Mouse (Mus musculus) cerebellum, adult 9-11 months (tissue): ENCODE data around the gene Ppp1r1c.

Experiments used
- DNase-seq: peaks from one replicate; pipeline ENCODE4 v3.0.0; 2022

Ppp1r1c gene

GRCm38 (mm10) chr2:79707575-79707974 is at the start of gene Ppp1r1c:
TSS of gene Ppp1r1c (plus strand) at chr2:79707780.
- DNase-seq = no peak

DNA sequence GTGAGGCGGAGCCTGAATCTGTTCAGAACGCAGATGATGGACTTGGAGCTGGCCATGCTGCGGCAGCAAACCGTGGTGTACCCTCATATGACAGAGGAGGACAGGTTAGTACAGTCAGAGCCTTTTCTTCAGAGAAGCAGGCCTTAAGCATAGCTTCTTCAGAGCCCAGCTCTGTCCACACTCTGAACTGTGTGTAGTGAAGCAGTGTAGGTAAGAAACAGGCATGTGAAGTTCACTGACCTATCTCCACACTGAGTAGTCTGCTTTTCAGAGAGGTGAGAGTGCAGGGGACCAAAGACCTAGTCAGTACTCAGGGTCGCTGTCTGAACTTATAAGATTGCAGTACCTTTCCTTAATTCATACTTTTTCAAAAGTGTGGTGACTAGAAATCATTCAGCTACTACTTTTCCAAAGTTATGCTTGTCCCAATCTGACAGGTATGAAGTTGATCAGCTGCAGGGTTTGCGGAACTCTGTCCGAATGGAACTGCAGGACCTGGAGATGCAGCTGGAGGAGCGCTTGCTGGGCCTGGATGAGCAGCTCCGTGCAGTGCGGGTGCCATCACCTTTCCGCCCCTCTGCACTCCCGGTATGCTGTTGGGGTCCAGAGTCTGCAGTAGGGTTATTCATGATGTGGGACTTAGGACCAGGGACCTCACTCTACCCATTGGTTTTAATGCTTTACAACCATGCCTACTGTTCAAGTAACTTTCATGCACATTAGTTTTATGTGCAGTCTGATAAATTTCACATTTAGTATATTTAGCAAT is 47.0 kb upstream of the Ppp1r1c start:
- no peak for DNase-seq

- DNase-seq = no peak
Measured at GRCm38 (mm10) chr2:79661486-79662104, 46.0 kb upstream of the Ppp1r1c start.

GRCm38 (mm10) chr2:79664532-79665286 is 42.9 kb upstream of the Ppp1r1c start:
- no peak for DNase-seq

DNA sequence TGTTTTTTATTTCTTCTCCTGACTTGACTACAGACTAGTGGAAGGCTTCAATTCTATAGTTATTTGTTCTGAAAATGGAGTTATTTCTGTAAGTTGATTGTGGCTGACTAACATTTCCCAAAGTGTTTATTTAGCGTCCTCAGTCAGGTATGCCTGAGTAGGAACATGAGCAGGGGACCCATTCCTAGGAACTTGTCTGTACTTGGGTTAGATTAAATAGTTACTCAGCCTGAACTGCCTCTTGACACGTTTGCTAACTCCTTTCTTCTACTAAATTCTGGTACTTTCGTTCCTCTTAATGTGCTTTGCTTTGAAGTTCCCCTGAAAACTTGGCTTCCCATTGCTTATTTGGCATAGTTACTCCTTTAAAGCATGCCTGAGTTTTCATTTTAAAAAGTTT is 42.1 kb upstream of the Ppp1r1c start:
- DNase-seq = no peak

DNA sequence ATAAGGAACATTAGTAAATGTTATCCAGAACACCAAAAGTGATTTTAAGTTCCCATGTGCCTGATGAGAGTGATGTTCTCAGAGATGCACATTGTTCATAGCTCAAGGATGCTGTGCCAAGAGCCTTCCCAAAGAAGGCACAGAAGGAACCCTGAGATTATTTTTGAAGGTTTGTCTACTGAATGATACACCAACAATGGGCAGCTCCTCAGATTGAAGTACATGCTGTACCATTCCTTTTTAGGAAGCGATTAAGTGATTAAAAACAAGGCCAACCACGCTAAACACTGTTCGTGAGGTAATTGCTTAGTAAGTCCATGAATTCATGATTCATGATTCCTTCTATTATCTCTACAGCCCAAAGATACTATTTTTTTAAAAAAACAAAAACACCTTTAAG is 32.3 kb upstream of the Ppp1r1c start:
- DNase-seq = no peak

DNA sequence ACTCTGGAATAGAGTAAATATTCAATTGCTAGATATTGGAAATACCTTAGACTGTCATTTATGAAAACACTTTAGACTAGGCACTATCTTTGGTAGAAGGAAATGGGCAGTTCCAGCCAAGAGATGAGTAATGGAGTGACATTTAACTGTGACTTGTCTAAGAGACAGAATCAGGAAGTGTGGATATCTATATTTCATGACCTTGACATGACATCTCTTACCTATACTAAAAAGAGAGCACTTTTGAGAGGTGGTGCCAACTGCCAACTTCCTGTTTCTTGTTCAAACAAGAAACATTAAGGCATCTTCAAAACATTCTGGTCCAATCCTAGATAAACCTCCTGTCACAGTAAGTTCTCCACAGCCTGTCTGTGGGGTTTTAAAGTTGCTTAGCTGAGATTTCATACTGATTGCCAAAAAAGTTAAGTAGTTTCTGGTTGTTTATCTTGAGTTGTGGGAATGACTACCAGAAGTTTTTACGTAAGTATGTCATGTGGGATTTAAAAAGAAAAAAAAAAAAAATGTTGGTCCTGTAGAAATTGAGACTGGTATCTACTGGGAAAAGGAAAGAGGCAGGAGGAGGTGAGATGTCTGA is 29.8 kb upstream of the Ppp1r1c start:
- no peak for DNase-seq

- DNase-seq = no peak
Measured at GRCm38 (mm10) chr2:79681672-79682071, 25.9 kb upstream of the Ppp1r1c start.

- no peak for DNase-seq
Measured at GRCm38 (mm10) chr2:79683258-79683657, 24.3 kb upstream of the Ppp1r1c start.

GRCm38 (mm10) chr2:79690838-79691237 is 16.7 kb upstream of the Ppp1r1c start:
- no peak for DNase-seq

DNA sequence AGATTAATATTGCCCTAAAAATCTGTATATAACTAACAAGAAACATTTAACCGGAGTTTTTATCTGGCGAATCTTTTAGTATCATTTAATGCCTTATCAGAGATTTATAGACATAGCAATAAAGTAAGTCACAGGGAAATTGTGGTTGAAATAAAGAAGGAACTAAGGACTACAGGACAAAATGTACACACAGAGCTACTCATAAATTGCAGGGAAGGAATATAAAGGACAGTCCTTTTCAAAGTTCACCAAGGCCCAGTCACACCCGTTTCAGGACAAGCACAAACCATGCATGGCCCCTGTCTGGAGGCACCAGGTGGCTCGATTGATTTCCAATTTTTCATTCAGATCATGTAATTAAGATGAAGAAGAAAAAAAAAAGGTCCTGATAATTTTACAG is 12.4 kb upstream of the Ppp1r1c start:
- DNase-seq = no peak

- DNase-seq = no peak
Measured at GRCm38 (mm10) chr2:79695939-79696338, 11.6 kb upstream of the Ppp1r1c start.

DNA sequence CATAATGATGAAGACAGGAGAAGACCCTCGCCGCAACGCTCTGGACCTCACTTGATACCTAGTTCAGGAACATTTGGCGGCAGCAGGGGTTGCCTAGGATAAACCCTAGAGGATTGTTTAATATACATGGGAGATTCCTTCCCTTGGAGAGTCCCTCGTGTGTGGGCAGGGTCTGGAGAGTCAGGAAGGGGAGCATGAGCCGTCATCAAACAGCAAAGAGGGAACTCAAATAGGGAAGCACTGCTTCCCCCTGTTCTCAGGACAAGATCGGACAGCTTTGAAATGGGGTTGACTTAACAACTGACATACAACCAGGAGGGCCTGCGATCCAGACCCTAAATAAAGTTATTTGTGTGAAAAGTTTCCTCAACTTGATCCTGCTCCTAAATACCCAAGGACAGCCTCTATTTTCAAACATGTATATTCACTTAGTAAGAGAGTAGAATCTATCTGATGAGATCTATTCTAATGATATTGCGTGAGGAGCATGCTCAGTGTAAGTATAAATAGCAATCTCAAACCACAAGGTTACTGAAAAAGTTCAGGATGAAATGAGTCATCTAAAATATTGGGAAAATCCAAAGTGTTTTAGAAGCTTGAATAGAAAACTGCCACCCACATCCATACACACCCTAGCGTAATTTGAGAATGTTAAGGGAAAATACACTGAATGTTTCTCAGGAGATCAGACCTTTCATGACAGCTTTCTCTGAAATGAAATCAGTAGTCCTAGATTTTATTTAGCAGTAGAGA is 10.9 kb upstream of the Ppp1r1c start:
- DNase-seq = no peak

DNA sequence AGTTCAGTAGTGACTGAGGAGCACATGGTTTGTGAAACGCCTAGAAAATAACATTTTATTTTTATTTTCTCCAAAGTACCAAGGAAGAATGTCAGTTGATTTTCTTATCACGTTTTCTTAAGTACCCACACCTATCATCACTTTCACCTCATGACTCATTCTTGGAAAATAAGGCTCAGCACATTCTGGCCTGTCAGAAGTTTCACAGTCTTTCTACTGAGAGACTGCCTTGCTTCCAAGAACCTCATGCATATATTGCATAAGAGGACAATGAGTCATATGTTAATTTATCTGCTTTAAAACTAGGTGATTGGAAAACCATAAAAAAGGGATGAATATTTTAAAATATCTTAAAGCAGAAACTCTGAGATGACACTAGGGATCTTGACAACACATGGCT is 9.4 kb upstream of the Ppp1r1c start:
- no peak for DNase-seq

DNA sequence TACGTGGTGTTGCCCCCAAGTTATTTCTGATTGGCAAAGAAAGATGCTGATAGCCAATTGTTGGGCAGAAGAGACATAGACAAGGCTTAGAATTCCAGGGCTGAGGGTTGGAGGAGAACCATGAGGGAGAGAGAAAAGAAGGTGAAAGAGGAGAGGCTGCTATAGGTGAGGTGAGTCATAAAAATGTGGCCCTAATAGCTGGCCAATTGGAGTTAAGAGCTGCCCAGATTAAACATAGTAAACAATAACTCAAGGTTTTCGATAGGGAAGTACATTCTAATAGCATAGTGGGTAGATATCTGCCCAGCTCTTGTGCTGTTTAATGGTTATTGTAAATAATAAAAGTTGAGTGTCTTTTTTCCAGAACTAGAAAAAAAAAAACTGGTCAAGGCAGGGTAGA is 2.8 kb upstream of the Ppp1r1c start:
- no peak for DNase-seq

- DNase-seq = no peak
Measured at GRCm38 (mm10) chr2:79713662-79714091, 6.1 kb downstream of the Ppp1r1c start.

GRCm38 (mm10) chr2:79714745-79715144 is 7.2 kb downstream of the Ppp1r1c start:
- no peak for DNase-seq

DNA sequence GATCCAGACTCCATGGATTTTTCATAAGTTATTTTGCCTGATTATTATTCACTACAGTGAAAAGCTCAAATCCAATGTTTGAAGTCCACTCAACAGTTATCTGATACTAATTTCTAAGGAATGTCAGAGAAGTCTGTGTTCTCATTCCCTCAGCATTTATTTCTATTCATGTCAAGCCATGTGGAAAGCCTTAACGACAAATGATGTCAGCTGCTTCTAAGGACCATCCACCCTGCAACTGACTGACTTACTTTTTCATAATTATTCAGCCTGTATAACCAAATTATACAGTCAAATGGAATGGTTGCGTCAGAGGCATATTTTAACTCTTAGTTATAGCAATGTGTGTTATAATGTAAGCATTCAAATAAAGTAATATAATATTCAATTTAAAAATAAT is 8.3 kb downstream of the Ppp1r1c start:
- DNase-seq = no peak

DNA sequence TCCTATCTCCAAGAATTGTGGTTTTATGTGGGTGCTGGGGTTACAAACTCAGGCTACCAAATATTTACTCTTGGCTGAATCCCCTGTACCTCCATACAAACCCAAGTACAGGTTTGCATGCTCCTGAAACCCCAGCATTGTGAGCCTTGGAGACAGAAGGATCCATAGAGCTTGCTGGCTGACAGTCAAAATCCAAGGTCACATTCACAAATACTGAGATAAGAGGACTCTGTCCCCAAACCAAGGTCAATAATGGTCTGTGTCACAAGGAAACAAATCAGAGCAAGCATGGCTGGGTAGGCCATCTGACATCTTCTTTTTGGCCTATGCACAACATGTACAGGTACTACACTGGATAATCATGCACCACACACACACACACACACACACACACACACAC is 10.3 kb downstream of the Ppp1r1c start:
- no peak for DNase-seq

DNA sequence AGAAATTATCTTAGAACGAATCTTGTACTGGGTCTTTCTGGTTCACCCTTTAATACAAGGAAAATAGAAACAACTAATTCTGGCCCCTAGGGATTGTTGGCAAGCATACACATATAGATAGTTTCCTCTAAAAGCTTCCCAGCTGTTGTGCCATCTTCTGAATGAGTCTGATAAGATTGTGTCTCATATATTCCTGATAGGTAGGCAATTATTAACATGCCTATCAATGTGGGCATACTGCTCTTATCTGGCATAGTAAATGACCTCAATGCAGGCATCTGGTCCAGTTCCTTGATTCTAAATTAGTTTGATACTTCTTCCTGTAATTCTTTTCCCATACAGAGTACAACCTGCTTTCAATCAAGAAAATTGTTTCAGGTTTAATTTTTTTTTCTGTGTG is 14.8 kb downstream of the Ppp1r1c start:
- no peak for DNase-seq

DNA sequence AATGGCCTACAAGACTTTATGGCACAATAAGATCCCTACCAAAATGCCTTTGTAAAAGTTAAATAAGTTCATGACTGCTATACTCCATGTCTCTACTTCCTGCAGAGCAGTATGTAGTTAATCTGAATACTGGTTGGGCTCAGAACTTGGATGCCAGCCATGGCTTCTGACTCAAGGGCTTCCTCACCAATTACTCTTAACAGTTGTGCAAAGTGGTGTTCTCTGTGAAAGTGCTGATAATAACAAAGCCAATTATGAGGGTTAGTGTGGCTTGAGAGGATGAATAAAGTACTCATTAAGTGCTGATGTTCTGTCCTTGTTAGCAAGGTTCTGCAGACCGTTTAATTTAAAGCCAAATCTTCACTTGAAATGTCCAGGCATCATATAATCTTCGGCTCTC is 31.4 kb downstream of the Ppp1r1c start:
- no peak for DNase-seq

- DNase-seq = no peak
Measured at GRCm38 (mm10) chr2:79741966-79742365, 34.4 kb downstream of the Ppp1r1c start.

GRCm38 (mm10) chr2:79744164-79744563 is 36.6 kb downstream of the Ppp1r1c start:
- no peak for DNase-seq
